Mouse (Mus musculus) B cell, adult 2 months (primary cell): ENCODE measurements around the gene Slc2a13.
A peak's percentile ranks its signal among the peaks of the same experiment; 100 is the strongest.

Experiments
- DNase-seq, 2 experiments: peaks; one replicate each; pipeline ENCODE4 v3.0.0; 2022

Gene Slc2a13

DNA sequence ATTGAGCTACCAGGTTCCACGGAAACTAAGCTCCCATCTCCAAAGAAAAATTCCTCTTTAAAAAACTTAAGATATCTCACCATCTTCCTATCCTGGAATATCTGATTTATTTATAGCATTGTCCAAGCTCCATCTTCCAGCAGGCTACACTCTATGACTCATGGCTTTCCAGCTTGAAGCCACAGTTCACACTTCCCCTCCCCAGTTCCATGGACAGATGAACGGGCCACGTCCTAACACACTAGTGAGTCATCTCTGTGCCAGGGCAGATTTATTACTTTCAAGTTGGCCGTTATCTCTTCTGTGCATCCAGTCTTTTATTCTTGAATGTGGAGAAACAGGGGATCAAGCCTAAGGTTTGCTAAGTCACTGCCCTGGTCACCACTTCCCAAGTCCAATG is 78.0 kb downstream of the Slc2a13 start:
- DNase-seq = no peak

DNA sequence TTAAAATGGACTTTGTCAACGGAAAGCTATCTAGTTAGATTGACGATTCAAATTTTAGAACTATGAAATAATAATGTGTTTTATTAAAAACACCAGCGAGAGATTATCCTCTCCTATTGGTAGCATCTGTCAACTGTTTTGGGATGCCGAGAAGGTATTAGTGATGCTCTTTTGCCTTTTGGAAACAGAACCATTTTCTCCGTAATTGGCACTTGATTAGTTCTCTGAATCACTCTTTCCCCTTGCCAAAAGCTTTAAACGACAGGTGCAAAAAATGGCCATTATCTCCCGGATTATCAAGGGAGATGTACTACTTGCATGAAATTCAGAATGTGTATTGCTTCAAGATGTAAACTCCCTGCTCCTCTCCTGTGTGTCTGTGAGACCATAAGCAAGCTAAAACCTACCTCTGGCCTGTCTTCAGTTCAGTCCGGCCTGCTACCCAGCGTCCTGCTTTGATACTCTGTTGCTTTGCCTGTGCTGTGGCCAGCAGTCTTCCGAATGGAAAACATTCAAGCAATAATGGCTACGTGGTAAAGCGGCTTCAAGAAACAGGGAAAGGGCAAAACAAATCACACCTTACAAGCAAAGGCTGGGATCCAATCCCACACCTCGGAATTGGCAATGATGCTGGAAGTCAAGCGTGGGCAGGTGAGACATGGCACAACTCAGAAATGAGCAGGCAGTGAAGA is 93.0 kb downstream of the Slc2a13 start:
- DNase-seq = no peak

DNA sequence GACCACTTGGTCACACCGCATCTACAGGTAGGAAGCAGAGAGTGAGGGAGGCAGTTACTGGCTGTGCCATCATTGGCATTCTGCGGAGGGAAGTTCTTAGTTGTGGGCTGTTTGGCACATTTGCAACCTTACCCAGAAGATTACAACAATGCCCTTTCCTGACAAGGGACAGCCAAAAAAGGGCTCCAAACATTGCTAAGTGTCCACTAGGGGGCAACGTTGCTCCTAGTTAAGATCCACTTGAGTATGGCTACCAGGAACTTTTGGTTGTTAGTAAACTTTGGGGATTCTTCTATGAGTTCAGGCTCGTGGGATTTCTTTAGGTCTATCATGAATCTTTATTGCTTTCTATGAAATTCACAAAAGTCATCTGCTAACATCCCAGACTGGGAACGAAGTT is 95.3 kb downstream of the Slc2a13 start:
- DNase-seq = peak; percentile 43 to 54

DNA sequence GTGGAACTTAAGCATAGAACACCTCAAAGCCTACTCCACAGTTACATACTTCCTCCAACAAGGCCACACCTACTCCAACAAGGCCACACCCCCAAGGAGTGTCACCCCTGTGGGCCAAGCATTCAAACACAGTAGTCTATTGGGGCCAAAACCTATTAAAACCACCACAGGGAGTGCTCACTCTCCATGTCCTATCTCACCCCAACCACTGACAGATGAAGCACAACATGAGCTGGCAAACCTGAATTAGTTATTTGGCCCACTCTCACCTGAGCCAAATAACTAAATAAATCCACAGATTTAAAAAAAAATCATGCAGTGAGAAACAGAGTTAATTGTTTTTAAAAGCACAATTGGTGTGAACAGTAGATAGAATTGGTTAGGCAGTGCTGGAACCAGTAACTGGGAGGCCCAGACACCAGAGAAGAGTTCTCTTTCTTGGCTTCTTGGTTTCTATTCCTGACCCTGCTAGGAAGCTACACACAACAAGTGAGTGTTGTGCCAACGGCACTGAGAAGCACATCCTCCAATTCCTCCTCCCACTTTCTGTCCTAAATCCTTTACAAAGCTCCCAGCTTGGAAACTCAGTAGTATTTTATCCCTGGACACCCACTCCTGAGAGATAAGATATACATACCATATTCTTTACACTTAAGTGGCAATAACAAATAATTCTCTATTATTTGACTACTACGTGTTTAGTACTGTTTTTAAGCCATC is 99.2 kb downstream of the Slc2a13 start:
- DNase-seq = no peak

DNA sequence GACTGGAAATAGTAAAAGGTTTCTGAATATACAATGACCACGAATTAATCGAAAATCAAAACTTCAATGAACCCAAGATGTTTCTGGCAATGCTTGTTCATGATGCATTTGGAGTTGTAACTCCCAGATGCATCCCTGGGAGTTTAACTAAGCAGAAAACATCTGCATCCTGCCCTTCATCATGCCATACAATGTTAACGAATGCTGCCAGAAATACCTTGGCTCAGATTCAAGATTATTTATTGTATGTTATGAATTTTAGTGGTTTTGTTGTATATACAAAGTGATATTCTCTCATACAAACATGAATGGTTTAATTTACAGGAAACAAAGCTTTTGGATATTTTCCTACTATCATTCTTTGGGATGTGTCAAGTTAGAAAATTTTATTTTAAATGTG is 107.7 kb downstream of the Slc2a13 start:
- DNase-seq = no peak

DNA sequence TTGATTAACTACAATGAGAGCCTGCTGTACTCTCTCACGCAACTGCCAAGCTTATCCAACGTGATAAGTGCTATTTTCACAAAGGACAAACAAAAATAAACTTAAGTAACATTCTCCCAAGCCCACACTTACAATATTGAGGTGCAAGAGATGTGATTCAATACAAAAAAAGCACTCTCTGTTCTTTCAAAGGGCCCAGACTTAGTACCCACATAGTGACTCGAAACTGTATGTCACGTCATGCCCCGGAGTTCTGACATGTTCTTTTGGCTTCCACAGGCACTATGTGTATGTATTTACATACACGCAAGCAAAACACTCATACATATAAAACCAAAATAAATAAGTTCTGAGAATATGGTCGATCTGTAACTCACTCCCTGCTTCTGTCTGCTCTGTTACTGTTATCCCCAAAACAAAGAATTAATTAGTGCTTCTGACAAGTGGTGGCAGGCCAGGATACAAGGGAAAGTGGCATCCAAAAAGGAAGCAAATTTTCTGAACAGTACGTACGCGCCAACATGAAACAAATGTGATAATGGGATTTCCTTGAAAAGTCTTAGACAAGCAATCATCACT is 109.1 kb downstream of the Slc2a13 start:
- DNase-seq = no peak

DNA sequence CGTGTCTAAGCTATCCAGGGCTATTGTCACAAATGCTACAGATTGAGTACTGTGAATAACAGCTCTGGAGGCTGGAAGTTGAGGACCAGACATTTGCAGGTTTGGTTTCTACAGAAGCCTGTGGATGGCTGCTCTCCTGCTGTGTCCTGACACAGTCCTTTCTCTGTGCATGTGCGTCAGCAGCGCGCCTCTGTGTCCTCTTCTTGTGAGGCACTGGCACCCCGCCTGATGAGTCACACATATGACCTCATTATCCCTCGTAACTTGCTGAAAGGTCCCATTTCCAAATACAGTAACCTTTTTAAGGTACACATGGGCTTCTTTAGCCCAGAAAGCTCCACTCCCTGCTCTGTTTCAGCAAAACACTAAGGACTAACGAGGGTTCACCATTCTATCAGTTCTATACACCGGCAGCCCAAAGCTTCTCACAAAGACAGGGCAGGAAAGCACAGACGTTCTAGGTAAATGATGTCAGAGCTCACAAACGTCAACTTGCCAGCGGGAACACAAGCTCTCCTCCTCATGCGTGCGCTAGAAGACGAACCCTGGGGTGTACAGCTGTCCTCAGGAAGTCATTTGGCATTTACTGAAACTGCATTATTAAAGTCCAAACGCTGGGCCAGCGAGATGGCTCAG is 109.9 kb downstream of the Slc2a13 start:
- no peak for DNase-seq

DNA sequence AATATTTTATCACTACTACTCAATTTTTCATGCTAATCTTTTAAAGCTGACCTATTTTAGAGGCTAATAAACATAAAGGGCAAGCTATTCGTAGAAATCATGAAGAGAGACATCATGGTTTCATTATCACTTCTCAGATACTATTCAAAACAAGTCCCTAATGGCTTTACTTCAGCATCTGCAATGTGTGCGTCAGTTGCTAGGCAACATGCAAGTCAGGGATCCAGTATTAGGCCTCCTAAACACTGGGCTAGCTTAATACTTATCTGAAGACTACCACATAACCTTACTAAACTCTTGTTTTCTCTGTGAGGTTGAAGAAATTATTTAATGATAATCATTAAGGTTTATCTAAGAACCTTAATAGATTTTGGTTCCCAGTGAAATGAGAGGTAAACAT is 111.1 kb downstream of the Slc2a13 start:
- no peak for DNase-seq

DNA sequence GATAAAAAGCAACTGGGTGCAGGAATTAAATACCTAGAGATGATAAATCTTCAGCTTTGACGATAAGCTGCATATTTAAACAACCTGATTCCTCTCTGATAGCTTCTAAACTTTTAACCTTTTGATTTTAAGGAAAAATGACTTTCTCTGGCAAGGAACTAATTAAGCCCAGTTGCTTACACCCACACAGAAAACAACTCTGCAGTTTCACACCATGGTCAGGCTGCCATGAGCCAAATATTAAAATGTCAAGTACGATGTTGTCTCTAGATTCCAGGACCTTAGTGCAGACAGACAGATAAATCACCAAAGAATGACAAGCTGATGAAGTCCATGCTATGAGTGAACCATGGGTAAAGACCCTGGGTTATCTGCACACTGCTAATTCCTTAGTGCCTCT is 115.9 kb downstream of the Slc2a13 start:
- no peak for DNase-seq

DNA sequence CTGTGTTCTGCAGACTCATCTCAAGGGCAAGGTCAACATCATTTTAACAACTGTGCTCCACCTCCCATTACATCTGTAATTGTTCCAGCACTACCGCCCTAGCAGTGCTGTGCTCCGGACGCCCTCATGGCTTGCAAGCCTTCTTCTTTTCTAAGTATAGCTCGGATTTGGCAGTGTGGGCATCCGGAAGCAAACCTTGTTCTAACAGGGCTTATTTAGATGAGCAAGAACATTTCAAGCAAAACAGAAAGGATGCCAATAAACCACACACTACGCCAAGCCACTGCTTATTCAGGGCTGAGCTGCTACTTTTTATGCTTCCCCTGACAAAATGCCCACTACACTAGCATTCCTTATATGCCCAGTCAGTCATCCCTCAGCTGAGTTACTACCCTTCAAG is 127.7 kb downstream of the Slc2a13 start:
- DNase-seq = no peak

DNA sequence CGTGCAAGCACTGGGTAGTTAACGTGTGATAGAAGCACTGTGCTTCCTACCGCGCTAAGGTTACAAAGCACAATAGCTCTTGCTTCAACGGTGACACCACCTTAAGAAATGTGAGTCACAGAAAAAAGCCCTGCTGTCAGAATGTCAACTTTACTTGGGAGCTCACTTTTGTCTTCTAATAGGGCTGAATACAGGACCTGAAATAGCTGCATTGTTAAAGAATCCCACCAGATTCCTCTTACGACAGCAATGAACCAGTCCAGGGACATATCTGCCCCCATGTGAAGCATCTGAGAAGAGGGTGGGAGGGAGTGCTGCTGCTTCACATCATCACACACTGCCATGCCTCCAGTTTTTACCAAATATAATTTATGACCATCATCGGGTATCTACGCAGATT is 129.6 kb downstream of the Slc2a13 start:
- DNase-seq = no peak

DNA sequence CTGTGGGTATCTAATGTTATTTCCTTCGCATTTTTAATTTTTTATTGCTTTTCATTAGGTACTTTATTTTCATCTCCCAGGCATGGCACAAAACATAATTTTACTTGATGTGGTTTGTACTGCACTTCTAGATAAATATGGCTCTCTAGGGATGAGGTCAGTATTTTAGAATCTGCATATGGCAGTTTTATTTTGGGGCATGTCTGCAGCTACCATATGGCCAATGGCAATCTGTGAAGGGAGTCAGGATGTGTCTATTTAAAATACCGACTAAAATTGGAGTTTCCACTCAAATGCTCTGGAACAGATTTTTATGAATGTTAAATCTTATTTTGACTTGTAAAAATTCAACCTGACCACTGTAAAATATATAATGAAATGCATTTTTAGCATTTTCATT is 133.2 kb downstream of the Slc2a13 start:
- no peak for DNase-seq

DNA sequence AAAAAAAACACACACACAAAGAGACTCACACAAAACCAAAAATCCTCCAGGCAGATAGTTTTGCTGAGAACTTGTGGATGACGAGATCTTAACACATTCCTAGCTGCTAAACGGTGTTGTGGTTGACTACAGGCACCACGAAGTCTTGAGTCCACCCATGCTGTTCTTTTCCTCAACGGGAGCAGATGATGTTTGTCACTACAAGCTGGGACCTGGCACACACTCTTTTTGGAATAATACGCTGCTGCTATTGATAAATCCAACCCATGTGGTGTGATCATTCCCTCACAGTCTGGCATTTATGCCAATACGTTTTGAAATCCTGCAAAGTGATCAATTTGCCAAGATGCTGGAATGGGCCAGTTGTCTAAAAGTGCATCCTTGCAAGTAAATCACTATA is 147.6 kb downstream of the Slc2a13 start:
- no peak for DNase-seq

DNA sequence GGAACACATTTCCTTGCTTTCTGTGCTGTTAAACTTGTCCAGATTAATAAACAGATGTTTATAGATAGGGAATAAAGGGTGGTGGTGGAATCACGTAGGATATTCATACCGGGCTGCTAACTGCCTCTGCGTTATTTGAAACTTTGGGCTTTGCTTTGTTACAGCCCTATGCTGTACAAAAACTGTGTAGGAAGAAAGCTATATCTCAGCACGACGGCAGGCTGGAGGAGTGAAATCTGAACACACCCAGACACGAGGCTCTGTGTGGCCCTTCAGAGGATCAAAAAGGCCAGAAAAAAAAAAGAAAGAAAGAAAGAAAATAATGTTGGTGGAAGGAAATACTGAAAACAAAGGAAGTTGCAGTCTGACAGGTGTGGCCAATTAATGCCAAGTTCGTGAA is 166.1 kb downstream of the Slc2a13 start:
- no peak for DNase-seq

DNA sequence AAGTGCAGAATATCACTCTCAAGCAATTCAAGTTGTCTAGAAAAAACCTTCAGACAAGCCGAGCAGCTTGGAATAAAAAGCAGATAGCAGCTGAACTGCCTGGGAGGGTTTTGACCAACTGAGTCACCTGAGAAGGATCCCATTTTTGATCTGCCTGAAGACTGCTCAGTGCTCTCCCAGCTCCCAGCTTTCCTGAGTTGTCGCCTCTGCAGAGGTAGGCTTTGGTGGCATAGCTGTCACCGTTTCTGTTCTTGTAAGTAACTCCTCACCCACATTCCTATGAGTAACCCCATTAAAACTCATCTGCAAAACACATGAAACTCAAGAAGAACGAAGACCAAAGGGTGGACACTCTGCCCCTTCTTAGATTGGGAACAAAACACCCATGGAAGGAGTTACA is 177.9 kb downstream of the Slc2a13 start:
- no peak for DNase-seq

DNA sequence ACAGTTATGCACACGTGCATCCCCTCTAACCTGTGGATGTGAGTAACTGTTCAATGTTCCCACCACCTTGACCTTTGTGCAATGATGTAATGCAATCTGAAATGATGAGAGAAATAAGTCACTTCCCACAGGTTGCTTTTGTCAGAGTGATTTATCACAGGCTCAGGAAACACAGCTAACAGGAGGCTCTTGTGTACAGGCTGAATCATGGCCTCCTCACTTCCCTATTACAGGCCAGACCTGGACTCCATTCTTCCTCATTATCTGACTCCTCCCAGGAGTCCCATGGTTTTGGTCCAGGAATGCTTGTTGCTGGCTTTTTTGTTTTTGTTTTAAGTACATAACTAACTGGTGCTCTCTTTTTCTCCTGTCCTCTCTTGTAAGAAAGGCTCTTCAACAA is 189.4 kb downstream of the Slc2a13 start:
- no peak for DNase-seq

DNA sequence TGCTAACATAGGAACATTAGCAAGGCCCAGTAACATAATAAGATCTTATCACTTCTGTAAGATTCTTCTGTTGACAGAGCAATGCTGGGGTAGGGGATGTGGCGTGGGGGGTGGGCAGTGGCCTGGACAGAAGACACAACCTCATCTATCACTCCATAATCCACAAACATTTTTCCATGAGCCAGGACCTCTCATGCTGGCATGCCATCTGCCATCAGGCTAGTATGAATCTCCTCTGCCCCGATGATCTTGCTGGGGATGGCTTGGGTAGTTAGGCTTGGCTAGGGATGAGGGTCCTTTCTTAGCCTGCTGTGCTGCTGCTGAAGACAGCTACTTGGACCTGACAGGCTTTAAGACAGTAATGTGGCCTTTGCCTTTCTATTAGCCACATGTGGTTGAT is 190.5 kb downstream of the Slc2a13 start:
- DNase-seq = no peak

DNA sequence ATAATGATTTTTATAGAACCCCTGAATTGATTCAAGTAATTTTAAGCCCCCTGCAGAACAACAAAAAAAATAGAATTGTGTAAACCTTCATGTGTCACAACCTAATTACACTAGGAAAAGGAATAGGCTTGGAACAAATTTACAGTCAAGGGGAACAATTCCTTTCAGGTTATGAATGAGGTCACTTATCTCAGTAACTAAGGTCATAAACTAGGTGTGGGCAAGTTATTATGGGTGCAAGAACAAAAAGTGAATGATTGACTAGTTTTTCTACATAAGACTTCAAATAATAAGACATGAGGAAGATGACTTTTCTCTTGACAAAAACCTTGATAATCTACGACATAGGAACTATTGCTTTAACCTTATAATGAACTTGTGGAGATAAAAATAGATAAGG is 191.2 kb downstream of the Slc2a13 start:
- DNase-seq = no peak

DNA sequence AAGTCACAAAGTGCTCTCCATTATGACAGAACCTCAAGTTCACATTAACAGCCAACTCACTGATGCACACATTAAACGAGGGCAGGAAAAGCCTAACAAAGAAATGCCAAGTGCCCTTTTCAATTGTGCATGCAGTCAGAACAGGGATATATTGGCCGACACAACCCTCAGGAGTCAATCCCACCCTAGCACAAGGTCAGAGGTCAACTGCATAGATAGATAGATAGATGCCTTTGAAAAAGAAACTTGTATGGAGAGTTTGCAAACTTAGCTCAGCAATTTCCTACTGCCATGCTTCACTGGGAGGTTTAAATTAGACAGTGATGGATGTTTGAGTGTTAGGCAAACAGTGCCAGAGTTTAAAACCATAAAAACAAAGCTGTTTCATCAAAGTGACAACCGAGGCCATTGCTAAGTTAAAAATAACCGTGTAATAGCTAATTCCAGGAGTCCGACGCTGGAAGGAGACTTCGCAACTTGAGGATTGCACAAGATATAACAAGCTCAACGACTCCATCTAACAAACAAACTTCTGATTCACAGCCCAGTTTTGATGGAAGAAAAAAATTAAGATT is 194.2 kb downstream of the Slc2a13 start:
- no peak for DNase-seq

DNA sequence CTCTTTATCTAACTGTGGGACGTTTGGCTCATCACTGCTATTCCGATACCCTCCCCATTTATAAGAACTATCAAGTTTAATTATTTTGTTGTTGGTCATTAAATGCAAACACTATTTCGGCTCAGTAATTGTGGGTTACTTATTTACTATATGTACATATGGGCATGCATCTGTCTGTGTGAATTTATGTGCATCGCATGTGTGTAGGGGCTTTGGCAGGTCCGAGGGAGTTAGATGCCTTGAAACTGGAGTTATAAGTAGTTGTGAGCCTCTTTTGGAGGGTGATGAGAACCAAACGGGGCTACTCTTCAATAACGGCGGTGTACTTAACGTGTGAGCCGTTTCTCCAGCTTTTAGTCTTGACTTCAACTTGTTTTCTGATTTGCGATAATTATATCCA is 195.5 kb downstream of the Slc2a13 start:
- DNase-seq = no peak

DNA sequence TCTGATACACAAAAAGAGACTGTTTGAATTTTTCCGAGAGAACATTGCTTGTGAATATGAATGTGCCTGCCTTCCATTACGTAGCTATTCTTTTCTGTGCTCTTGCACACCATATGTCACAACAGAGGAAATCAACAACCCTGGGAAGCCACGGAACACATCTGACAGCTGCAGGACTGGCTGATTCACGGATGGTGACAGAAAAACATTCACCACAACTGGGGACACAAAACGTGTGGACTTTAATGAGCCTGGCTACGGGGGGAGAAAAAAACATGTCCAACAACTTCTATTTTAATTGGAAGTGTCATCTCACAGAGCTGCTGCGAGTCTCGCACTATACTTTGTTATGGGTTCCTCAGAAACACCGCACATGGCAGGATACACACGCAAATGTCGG is 196.0 kb downstream of the Slc2a13 start:
- DNase-seq = no peak

DNA sequence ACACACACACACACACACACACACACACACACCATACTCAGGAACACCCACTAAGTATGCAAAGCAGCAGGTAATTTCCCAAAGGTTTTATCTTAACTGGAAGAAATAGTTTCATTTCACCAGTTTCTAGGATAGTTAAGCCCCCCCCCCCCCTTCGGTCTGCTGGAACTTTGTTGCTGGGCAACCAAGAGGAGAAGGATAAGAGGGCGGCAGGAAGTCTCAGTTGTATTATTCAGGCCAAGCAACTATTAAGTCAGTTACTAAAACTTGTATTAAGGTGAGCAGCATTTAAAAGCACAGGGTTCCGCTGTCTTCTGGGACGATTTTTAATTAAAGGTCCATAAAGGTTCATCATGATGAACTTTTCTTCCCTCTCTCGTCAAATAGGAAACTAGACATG is 198.6 kb downstream of the Slc2a13 start:
- DNase-seq = no peak

DNA sequence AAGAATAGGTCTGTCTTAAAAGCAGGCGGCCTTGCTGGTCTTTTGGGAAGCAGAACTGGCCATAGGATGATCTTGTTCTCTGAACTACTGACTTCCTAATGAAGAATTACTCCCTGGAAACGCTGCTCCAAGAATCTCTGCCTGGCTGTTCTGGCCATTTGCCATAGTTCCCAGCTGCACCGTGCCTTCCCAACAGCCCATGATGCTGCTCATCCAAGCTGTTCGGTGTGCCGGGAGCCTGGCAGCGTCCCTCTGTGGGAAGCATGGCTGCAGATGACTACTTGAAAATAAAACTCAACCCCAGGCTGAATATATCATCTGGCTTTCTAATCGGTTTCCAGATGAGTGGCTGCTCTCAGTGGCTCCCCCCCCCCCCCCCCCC is 199.9 kb downstream of the Slc2a13 start:
- no peak for DNase-seq
